Mouse (Mus musculus) stomach, embryonic 14.5 days (tissue): ENCODE measurements around the gene Zc3h12c. TPM values are rescaled to one million over a fixed set of nuclear protein-coding genes. Genes with fewer than 3 reads are reported as not detected.

Experiments
- ATAC-seq: fragments of 200-750 bp; cut with Nextera tagmentation; 2 replicates; pipeline ENCODE4 v1.8.0; 2017; ENCODE audit warnings: low read depth, moderate TSS enrichment; ENCODE audit not compliant: insufficient number of reproducible peaks, insufficient read depth, low FRiP score
- H3K27ac ChIP-seq: fragments of 300-500 bp; sonication (generic); 2 replicates; pipeline ENCODE4 v1.5.1; 2014; ENCODE audit warnings: mild to moderate bottlenecking, low read length, moderate library complexity, mixed read lengths
- H3K27me3 ChIP-seq: fragments of 300-500 bp; sonication (generic); 2 replicates; pipeline ENCODE4 v1.6.1; 2014; ENCODE audit warnings: low read length, control low read depth, mixed read lengths; ENCODE audit not compliant: control insufficient read depth, insufficient read depth
- H3K36me3 ChIP-seq: fragments of 300-500 bp; sonication (generic); 2 replicates; pipeline ENCODE4 v1.6.1; 2014; ENCODE audit warnings: mild to moderate bottlenecking, control low read depth, low read length, moderate library complexity, mixed read lengths; ENCODE audit not compliant: control insufficient read depth, insufficient read depth
- H3K4me1 ChIP-seq: fragments of 300-500 bp; sonication (generic); 2 replicates; pipeline ENCODE4 v1.6.1; 2014; ENCODE audit warnings: low read length, control low read depth, mixed read lengths; ENCODE audit not compliant: control insufficient read depth, insufficient read depth
- H3K4me2 ChIP-seq: fragments of 300-500 bp; sonication (generic); replicated peaks from 2 replicates; pipeline ENCODE4 v1.6.1; 2014; ENCODE audit warnings: low read depth, low read length, control low read depth
- H3K4me3 ChIP-seq: fragments of 300-500 bp; sonication (generic); 2 replicates; pipeline ENCODE4 v1.5.1; 2014; ENCODE audit warnings: low read depth, low read length, control low read depth
- H3K9ac ChIP-seq: fragments of 300-500 bp; sonication (generic); replicated peaks from 2 replicates; pipeline ENCODE4 v1.6.1; 2014; ENCODE audit warnings: low read depth, mild to moderate bottlenecking, control low read depth, low read length, moderate library complexity, mixed read lengths
- H3K9me3 ChIP-seq: fragments of 300-500 bp; sonication (generic); 2 replicates; pipeline ENCODE4 v1.6.1; 2016; ENCODE audit warnings: low read depth, low read length, control low read depth; ENCODE audit not compliant: control insufficient read depth
- WGBS: fragments of 180-500 bp; shearing (Covaris S2); extraction: QIAGEN DNeasy Blood & Tissue Kit; methylation state at CpG from one replicate; pipeline ENCODE4 v1.1.7; 2014; 5-methylcytosine and 5-hydroxymethylcytosine counted together
- polyA plus RNA-seq: library from polyadenylated mRNA; unstranded; fragments of >200 nt; fragmentation: Nextera tagmentation; extraction: Ambion mirVana; gene quantifications from 2 replicates; pipeline ENCODE4 v1.2.1, GENCODE M21; 2014

The Zc3h12c gene
- polyA plus RNA-seq, 1 experiment from 2014 or later, result 4.9 TPM

DNA sequence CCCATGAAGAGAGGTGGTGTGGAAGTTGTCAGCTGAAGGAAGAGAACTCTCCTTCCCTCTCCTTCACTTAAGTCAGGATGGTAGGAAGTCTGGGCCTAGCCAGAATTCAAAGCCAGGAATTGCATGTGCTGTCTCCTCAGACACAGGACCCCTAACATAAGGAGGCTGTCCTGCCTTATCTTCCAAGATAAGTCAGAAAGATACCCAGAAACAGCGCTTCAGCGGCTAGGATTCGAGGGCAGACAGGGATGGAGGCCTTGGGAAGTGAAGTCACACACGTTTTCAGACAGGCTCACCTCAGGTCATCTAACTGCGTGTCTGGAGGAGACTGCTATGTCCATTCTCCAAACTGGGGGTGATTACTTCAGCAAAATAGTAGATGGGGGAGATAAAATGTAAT lies 74.4 kb downstream of the Zc3h12c start:
- WGBS, result 70% methylated on average over 5 of the region's 5 CpGs
- peaks cover 6% of the 10 kb centered on the region; the same call in 1 of the 2 replicates for H3K36me3 ChIP-seq
- H3K9me3 ChIP-seq, result no peaks in the 10 kb centered on the region
- H3K27ac ChIP-seq, result no peak overlapping the region
- no peak overlapping the region for H3K4me3 ChIP-seq
- H3K4me2 ChIP-seq, result no peak overlapping the region
- no peak overlapping the region for H3K9ac ChIP-seq
- H3K4me1 ChIP-seq, result no peaks in the 10 kb centered on the region
- ATAC-seq, result no peak
- H3K27me3 ChIP-seq, result no peaks in the 10 kb centered on the region

DNA sequence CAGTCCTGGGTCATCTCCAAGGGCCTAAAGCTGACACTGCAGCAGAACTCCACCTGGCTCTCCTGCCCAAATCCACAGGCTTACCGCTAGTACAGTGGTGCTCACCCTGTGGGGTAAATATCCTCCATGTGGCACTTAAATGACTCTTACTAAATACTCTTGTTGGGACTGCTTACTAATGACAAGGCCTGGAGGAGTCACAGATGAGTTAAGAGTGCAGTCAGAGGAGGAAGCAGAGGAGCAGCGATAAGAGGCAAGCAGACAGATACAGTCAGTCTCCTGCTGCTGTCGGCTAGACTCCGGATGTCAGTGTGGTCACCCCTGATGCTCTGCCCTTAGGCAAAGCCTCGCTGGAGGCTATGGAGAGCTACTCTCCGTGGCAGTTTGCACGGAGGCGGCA lies 75.3 kb downstream of the Zc3h12c start:
- Histone ChIP-seq H3K36me3 (peaks cover 11% of the 10 kb centered on the region; the same call in 1 of the 2 replicates), H3K4me2 (no peak overlapping the region), H3K9ac (no peak overlapping the region), H3K9me3 (no peaks in the 10 kb centered on the region), H3K27ac (no peak overlapping the region), H3K4me1 (no peaks in the 10 kb centered on the region), H3K4me3 (no peak overlapping the region), H3K27me3 (no peaks in the 10 kb centered on the region)
- WGBS, result 66% methylated on average over 8 of the region's 8 CpGs
- no peak for ATAC-seq

DNA sequence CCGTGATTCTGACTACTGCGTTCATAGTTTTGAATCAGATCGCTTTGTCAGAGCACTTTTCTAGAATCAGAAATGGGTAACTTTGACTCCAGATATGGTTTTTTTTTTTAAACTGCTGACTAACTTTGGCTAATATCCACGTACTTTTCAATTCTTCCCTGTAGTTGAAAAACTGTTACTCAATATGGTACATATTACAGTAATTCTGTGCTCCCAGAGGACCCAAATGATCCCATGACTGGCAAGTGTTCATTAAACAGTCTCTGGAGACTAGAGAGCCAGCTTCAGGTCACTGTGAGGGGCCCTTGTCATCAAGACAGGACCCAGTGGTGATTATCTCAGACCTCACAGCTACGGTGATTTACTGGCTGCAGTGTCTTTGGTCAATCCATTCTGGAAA lies 76.1 kb downstream of the Zc3h12c start:
- ATAC-seq, result no peak
- WGBS, result 83% methylated on average over 5 of the region's 5 CpGs
- Histone ChIP-seq H3K4me1 (no peaks in the 10 kb centered on the region), H3K27ac (no peak overlapping the region), H3K36me3 (peaks cover 19% of the 10 kb centered on the region), H3K4me3 (no peak overlapping the region), H3K9me3 (no peaks in the 10 kb centered on the region), H3K27me3 (no peaks in the 10 kb centered on the region), H3K4me2 (no peak overlapping the region), H3K9ac (no peak overlapping the region)

DNA sequence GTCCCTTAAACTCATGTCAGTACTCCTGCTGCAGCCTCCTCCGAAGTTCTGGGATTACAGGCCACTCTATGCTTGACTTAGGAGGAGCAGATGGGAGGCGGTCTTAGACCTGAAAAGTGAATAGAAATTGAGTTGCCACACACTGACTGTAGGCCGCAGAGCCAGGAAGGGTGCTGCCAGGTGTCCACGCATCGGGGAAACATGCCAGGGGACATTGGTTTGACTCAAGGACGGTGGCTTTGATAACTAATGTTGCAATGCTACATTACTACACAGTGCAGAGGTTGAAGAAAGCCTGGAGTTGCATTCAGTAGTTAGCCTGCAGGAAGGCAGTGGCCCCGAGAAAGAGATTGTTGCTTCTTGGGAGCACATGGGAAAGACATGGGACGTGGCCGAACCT lies 76.6 kb downstream of the Zc3h12c start:
- WGBS, result 93% methylated on average over 9 of the region's 9 CpGs

DNA sequence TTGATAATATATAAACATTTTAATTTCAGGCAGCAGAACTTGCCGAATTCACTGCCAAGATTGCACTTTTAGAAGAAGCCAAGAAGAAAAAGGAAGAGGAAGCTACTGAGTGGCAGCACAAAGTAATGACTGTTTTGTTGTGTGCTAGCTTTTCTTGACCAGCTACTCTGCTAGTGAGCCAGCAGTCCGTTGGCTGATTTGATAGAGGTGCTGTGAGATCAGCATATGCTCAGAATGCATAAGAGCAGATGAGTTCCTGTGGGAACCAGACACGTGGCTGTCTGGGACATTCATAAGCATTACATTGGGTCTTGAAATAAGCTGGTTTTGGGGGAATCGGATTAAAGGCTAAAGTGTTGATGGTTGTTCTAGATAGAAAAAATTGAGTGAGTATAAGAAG lies 86.0 kb downstream of the Zc3h12c start:
- H3K27me3 ChIP-seq, result no peaks in the 10 kb centered on the region
- no peak for ATAC-seq
- 81% methylated on average over 4 of the region's 4 CpGs for WGBS
- H3K36me3 ChIP-seq, result peaks cover 49% of the 10 kb centered on the region
- no peak overlapping the region for H3K4me3 ChIP-seq
- H3K27ac ChIP-seq, result no peak overlapping the region
- H3K4me2 ChIP-seq, result no peak overlapping the region
- H3K9ac ChIP-seq, result no peak overlapping the region
- H3K9me3 ChIP-seq, result no peaks in the 10 kb centered on the region
- no peaks in the 10 kb centered on the region for H3K4me1 ChIP-seq

More for the DNA sequence above, 76.6 kb downstream of the Zc3h12c start:
- Histone ChIP-seq H3K9me3 (no peaks in the 10 kb centered on the region), H3K36me3 (peaks cover 24% of the 10 kb centered on the region), H3K27ac (no peak overlapping the region), H3K27me3 (no peaks in the 10 kb centered on the region), H3K4me3 (no peak overlapping the region), H3K9ac (no peak overlapping the region), H3K4me2 (no peak overlapping the region), H3K4me1 (no peaks in the 10 kb centered on the region)
- ATAC-seq, result no peak

DNA sequence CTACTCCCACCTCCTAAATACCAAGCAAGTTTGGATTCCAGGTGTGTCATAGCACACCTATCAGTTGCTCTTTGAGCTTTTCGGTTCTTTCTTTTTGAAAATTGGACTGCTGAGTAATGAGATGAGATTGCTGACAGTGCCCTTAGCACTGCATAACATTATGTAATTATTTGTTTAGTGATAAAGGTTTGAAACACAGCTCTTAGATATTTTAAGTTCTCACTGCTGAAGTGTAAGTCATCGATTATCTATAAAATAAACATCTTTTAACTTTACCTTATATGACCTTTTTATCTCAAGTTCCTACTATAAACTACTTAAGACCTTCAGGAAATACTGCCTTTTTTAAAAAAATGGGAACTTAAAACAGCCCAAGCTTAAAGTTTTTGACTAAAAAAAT lies 86.4 kb downstream of the Zc3h12c start:
- no peaks in the 10 kb centered on the region for H3K9me3 ChIP-seq
- no peak overlapping the region for H3K4me2 ChIP-seq
- no peak overlapping the region for H3K9ac ChIP-seq
- peaks cover 45% of the 10 kb centered on the region for H3K36me3 ChIP-seq
- ATAC-seq, result peak; percentile 56; the same call in 1 of the 2 replicates
- H3K27me3 ChIP-seq, result no peaks in the 10 kb centered on the region
- no peak overlapping the region for H3K4me3 ChIP-seq
- 55% methylated on average over 2 of the region's 2 CpGs for WGBS
- no peaks in the 10 kb centered on the region for H3K4me1 ChIP-seq
- H3K27ac ChIP-seq, result no peak overlapping the region

DNA sequence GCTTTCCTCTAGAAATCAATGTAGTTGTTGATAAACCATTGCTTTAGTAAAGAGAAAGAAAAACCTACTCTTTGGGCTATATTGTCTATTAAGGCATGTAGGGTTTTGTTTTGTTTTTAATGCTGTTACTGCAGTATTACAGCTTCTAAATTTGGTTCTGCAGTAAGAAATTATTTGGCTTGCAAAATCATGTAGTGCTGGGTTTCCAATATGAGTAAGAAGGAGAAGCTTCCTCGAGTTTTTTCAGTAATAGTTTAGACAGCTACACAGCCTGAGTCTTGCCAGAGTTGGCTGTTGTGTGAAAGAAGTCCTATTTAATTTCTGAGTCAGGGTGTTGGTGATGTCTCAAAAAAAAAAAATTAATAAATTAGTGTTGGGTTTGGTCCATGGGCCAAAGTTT lies 90.7 kb downstream of the Zc3h12c start:
- Histone ChIP-seq H3K4me1 (no peaks in the 10 kb centered on the region), H3K9ac (no peak overlapping the region), H3K4me2 (no peak overlapping the region), H3K27ac (no peak overlapping the region), H3K4me3 (no peak overlapping the region), H3K36me3 (peaks cover 43% of the 10 kb centered on the region), H3K27me3 (no peaks in the 10 kb centered on the region), H3K9me3 (no peaks in the 10 kb centered on the region)
- WGBS, result 93% methylated on average over 1 of the region's 1 CpGs
- ATAC-seq, result no peak

DNA sequence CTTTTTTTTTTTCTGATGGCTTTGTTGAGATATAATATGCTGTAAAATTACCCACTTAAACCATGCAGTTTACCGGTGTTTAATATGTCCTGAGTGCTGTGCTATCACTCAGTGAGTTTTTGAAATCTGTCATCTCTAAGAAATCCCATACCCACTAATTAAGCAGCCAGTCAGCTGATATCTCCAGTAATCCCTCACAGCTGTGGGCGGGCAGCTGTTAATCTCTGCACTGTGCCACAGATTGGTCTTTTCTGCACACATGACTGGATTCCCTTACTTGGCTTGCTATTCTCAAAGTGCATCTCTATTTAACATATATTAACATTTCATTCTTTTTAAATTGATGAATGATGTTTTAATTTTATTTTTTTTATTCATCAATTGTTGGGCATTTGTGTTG lies 92.3 kb downstream of the Zc3h12c start:
- no peak overlapping the region for H3K4me3 ChIP-seq
- 78% methylated on average over 2 of the region's 2 CpGs for WGBS
- H3K9me3 ChIP-seq, result no peaks in the 10 kb centered on the region
- H3K9ac ChIP-seq, result no peak overlapping the region
- no peaks in the 10 kb centered on the region for H3K4me1 ChIP-seq
- no peak for ATAC-seq
- no peak overlapping the region for H3K27ac ChIP-seq
- H3K36me3 ChIP-seq, result peaks cover 46% of the 10 kb centered on the region
- no peak overlapping the region for H3K4me2 ChIP-seq
- no peaks in the 10 kb centered on the region for H3K27me3 ChIP-seq

DNA sequence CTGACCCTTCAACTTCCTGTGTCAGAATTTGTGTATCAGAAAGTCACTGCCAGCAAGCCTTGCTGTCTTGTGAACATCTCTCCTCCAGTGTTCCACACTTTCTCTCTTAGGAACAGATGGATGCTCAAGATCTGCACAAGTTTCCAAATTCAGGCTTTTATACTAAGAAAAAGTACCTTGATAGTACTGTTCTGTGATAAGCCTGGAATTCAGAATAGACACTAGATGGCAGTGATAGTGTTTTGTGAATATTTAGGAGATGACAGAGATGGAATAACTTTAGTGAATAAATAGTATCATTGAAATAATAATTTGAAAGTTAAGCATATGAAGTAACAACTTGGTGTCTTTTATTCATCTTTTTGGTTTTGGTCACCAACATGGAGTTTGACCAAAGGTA lies 96.2 kb downstream of the Zc3h12c start:
- no peak for ATAC-seq
- H3K36me3 ChIP-seq, result peaks cover 58% of the 10 kb centered on the region
- no peak overlapping the region for H3K27ac ChIP-seq

More for the DNA sequence above, 96.2 kb downstream of the Zc3h12c start:
- H3K4me1 ChIP-seq, result no peaks in the 10 kb centered on the region
- no peaks in the 10 kb centered on the region for H3K27me3 ChIP-seq
- H3K9ac ChIP-seq, result no peak overlapping the region
- H3K4me3 ChIP-seq, result no peak overlapping the region
- H3K9me3 ChIP-seq, result no peaks in the 10 kb centered on the region
- H3K4me2 ChIP-seq, result no peak overlapping the region
